Mouse (Mus musculus): Measurements from ENCODE around the gene Tmppe.

GRCm38 (mm10) chr9:114390749-114391075 is 10.2 kb upstream of the Tmppe start:
- no peak for TF ChIP-seq CTCF (IDR thresholded peaks at IDR 0.05; ENCODE audit: low read depth, low read length)
- TF ChIP-seq POLR2A (IDR thresholded peaks at IDR 0.05; ENCODE audit: borderline replicate concordance, low read depth, low read length), result no peak
